Mouse (Mus musculus) gastrocnemius, adult 18-20 months (tissue): ENCODE data around the gene Pitpnc1. TPM values are rescaled to one million over a fixed set of nuclear protein-coding genes. Genes with fewer than 3 reads are reported as not detected.

Experiments used
- DNase-seq: peaks from one replicate; pipeline ENCODE4 v3.0.0; 2021; ENCODE audit warnings: low spot score
- total RNA-seq, 2 experiments: library from RNA; stranded (reverse); gene quantifications; 2 replicates each; pipeline ENCODE4 v1.2.3; 2021

Pitpnc1 gene
- total RNA-seq, 2 experiments from 2014 or later: 73.8 to 93.7 TPM

DNA sequence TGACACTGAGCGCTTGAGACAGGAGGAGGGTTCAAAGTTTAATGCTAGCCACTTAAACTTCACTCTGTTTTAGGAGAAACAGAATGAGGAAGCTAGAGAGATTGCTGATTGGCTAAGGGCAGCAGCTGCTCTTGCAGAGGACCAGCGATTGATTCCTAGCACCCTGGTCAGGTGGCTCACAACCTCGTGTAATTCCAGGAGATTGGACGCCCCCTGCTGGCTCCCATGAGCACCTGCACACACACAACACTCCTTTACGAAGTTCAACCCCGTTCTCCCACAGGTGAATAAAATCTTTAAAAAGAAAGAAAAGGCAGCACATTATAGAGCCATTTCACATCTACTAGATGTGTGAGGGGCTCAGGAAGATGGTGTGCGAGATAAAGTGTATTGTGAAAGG, 224.8 kb downstream of the Pitpnc1 start:
- DNase-seq: no peak

DNA sequence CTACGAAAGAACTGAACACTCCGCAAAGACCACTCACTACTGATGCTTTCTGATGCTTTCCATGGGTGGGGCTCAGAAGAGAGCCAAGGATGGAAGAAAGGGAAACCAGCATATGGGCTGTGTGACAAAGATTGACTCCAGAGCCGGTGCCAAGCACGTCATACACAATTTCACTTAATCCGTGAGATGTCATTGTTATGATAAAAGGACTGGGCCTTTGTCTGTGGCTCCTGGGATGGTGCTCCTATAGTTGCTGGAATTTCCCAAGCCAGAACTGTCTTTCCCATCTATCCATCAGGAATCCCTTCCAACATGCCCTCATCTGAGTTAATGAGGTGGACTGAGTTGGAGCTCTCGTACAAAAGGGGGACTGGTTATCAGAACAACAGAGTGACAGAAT, 227.4 kb downstream of the Pitpnc1 start:
- no peak for DNase-seq

DNA sequence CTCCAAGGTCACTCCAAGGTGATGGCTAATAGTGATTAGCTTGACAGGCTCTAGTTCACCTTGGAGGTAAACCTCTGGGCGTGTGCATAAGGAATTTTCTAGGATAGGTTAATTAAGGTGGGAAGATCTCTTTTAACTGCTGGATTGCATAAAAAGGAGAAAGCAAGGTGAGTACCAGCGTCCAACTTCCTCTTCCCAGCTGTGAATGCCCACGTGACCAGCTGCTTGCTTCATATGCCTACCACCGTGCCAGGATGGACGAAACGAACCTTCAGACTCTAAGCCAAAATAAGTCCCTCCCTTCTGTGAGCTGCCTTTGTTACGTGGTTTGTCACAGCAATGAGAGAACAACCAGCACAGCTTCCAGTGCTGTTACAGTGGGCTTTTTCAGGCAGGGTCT, 228.8 kb downstream of the Pitpnc1 start:
- DNase-seq: no peak

DNA sequence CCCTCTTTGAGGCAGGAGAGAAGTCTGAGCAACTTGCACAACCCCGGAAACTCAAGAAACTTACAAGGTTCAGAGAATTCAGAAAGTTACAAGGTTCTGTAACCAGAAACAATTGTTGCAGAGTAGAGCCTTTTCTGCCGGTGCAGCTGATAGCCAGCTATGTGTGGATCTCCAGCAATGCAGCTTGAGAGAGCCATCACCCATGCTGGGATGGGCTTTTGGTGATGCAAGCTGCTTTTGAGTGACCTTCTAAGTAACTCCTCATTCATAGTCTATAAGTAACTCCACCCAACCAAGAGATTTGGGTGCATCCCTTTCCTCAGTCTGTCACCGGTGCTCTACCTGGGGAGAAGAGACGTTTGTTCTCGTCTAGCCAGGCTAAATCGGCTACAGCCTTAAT, 232.0 kb downstream of the Pitpnc1 start:
- no peak for DNase-seq

DNA sequence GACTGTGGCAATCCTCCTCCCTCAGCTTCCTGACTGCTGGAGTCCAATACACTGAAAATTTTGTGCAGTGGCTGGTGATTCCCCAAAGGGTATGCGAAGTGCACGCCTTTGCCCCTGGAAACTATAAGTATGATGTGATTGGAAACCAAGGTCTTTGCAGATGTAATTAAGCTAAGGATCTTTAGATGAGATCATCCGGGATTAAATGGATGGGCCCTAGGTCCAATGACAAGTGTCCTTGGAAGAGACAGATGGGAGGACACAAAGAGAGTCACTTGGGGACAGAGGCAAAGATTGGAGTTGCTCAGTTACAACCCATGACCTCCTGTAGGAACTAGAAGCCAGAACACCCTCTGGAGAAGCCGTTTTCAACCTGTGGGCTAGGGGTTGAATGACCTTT, 233.0 kb downstream of the Pitpnc1 start:
- DNase-seq: no peak

DNA sequence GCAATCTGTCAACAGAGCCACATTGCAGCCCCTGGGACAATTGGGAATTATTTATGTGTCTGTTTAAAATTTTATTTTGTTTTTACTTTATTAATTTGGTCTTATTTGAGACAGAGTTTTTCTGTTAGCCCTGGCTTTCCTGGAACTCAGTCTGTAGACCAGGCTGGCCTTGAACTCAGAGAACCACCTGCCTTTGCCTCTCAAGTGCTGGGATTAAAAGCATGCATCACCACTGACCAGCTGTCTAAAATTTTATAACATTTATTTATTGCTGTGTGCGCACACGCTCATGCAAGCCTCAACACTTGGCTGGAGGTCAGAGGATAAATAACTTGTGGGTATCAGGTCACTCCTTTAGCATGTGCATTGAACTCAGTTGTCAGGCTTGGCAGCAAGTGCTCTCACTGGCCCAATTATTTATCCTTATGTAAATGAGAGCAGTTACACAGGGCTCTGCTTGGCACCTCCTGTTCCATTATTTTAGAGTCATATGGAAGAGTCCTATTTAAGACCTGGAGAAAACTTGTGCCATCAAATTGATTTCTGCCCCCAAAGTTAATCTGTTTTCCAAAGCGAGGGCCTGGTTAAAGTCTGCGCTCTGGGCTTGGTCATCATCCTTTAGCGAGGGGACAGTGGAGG, 237.1 kb downstream of the Pitpnc1 start:
- peak; percentile 62 for DNase-seq

DNA sequence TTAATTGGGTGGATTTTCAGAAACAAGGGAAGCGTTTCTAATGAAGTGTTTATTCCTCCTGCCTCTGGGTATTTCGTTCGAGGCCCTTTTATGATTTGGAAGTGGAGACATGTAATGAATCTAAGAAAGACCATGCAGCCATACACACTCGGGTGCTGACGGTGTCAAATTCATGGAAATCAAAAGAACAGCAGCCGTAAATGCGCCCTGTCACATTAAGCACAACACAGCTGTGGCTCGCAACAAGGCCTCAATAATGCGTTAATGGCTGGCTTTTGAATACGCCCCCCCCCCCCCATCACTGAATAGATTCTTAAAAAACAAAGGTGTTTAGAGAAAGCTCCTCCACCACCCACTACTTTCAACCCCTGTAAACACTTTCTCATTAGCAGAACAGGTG, 240.4 kb downstream of the Pitpnc1 start:
- DNase-seq: no peak

DNA sequence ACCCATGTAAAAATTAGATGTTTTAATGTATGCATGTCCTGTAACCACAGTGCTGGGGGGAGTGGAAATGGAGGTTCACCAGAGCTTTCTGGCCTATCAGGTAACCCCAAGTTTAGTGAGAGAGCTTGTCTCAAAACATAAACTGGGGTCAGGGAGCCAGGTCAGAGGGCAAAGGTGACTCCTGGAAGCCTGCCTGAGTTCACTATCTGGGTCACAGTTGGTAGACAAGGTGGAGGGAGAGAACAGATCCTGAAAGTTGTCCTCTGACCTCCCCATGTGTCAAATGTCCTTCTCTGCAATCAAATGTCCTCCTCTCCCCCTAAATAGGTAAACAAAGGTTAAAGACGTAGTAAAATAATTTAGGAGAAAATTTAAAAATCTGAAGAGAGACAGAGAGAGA, 244.1 kb downstream of the Pitpnc1 start:
- DNase-seq: no peak

DNA sequence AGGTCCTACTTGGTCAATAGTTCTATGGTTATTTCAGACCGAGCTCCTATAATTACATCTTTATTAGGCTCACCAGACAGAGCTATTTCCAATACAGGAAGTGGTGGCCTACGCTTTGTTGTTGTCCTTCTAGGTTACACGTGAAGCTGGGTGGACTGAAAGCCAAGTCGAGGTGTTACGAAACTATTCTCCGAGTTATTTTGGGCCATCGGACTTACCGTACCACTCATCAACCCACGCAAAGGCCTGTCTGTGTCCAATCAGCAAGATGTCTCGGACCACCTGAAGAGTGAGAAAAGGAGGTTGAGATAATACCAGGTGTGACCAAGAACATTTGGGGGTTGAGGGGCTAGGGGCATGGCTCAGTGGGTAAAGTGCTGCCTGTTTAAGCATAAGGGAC, 244.5 kb downstream of the Pitpnc1 start:
- DNase-seq: peak; percentile 14

DNA sequence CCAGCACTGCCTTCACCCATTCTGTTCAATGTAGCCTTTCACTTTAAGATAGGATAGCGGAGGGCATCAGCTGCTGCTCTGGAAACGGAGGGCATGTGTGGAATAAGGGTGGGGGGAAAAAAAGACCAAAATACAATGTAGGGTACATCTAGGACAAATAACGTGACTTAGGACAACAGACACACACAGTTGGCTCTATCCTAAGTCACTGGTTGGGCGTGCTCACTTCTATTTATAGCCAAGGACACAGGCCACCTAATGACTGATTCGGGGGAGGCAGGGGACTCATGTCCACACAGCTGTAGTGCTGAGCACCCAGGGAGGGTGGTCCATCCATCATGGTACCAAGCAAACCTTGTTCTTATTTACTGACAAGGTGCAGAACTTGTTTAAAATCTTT, 245.2 kb downstream of the Pitpnc1 start:
- DNase-seq: peak; percentile 21

DNA sequence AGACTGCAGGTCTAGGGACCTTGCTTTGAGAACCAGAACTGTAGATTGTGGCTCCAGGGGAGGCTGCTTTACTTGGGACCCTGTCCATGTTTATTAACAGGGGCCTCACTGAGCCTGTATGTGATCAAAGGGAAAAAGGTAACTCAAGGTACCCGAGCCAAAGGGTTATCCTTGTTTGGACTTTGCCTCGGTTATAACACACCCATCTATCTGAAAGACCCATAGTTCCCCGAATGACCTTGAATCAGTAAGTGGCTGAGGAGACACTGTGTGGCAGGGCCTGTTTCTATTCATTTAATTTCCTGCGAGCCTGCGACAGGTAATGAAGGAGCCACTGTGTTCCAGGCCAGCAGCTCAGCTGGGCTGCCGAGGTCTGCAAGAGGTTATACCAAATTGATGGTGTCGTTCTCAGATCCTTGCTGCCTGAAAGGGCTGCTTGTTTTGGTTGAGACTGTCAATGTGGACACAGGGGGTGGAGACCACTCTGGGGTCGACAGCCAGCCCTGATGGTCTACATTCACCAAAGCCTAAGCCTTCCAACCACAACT, 246.8 kb downstream of the Pitpnc1 start:
- no peak for DNase-seq

DNA sequence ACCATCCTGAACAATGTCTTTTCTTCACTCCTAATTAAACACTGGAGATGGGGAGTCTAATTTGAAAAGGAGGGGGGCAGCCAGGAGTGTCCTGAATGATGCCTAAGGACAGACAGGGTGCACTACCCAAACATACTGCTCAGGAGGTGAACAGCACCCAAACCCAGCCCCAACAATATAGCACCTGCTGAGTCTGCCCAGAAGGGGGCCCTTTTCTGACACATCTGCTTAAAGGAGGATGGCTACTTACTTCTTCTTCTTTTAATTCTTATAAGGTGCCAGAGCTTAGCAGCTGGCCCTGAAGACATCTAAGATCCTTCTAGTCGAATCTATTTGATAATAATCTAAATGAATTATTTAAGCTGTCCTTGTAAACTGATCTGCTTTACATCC, 247.3 kb downstream of the Pitpnc1 start:
- no peak for DNase-seq

DNA sequence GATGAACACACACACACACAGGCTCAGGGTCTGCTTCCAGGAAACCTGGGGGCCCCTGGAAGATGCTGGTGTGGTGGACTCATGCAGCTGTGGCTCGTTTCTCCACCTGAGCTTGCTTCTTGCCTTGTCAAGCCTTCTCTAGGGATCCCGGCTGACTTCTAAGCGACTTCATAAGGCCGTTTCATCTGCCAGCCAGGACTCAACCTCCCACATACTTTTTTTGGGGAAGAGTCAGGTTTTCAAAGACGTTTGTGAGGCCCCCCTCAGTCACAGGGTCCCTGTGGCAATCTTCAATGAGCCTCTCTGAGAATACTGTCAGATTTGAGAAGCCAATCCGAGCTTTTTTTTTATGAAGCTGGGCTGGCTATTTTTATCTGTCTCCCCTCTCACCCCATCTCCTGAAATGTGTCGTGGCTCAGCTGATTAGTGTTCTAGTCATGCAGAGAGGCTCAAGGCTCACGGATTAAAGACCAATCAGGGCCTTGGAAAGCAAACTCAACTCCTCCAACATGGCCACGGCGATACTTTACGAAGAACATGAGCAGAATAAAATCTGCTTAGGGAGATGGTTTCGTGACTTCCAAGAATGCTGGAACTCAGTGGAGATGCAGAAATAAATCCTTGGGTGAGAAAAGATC, 247.8 kb downstream of the Pitpnc1 start:
- no peak for DNase-seq

DNA sequence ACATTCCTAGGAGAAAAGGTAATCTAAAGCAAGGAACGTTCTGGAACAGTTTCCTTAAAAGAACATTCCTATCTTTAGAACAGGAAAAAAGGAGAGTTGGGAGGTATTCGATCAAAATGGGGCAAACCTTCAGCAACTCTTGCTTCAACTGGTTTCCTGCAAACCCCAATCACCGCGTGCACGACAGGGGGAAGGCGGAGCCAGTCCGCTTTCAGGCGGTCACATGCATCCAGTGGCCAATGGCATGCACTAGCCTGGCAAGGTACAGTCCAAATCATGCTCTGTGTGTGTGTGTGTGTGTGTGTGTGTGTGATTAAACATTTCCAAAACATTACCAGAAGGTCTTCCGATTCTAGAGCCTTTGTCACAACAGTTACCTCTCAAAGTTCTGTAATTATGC, 255.4 kb downstream of the Pitpnc1 start:
- no peak for DNase-seq

DNA sequence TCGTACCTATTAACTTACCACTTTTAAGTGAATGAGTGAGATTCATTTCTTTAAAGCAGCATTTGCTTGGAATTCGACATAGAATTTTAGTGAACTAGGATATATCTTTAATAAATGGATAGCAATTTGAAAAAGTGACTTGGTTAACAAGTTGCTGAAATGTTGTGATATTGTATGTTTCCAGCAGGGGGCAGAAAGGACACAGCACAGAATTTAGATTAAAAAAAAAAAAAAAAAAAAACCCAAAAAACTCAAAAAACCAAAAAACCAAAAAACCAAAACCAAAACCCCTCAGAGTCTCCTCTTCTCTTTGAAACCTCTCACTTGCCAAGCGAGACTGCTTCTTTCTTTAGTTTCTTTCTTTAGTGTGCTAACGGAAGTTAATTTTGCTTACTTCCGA, 256.8 kb downstream of the Pitpnc1 start:
- DNase-seq: no peak

DNA sequence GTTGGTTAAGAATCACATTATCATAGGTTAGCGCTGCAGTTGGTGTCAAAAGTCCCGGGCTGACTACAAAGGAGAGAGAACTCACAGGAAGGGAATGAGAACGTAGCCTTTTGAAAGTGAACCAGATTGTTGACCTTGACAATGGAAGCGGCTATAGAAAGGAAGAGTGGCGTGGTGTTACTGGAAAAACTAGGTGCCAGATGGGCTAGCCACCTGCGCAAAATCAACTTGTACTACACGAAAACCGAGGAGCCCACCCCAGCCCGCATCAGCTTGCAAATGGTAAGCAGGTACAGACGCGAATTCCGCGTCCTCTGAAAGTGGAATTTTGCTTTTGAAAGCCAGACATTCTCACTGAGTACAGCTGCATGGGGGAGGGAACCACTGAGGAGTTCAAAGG, 260.7 kb downstream of the Pitpnc1 start:
- DNase-seq: no peak

DNA sequence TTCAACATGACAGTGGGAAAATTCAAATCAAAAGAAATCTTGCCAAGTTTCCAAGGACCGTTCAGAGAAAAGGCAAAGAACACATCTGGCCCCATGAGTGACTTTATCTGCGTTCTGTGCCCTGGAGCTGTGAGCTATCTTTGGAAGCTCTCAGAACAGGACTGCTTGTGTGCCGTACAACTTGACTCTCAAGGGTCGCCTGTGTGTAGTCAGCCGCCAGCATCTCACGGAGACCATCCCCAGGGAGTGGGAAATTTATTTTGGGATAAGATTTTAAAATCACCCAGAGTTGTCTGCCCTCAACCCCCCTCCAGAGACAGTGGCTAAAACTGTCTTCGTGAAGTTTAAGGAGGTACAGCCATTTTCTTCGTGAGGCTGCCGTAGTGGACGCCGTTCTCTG, 268.7 kb downstream of the Pitpnc1 start:
- no peak for DNase-seq

DNA sequence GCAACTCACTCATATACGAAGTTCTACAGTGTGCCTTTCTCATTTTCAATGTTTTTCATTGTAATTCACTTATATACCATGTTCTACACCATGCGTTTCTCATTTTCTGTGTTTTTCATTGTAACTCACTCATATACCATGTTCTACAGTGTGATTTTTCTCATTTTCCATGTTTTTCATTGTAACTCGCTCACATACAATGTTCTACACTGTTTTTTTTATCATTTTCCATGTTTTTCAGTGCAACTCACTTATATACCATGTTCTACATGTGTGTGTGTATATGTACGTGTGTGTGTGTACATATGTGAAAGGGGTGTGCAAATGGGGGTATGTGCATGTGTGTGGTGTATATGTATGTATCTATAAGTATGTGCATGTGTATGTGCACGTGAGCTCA, 271.2 kb downstream of the Pitpnc1 start:
- DNase-seq: no peak

DNA sequence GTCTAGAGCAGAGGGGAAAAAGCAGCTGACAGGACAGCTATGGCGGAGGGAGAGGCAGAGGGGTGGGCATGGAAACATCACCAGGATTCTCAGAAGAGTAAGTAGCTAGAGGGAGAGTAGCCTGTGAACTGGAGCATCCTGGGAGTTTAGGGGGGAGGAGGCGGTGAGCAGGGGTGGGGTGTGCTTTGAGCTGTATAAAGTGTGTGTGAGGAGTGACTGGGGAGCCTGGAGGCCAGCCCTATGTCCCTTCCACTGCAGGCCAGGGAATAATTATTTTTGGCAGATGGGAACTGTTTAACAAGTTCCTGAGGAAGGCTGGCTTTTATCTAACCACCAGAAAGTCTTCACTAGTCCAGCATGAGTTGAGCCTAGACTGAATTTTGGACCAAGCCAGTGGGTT, 275.2 kb downstream of the Pitpnc1 start:
- no peak for DNase-seq

DNA sequence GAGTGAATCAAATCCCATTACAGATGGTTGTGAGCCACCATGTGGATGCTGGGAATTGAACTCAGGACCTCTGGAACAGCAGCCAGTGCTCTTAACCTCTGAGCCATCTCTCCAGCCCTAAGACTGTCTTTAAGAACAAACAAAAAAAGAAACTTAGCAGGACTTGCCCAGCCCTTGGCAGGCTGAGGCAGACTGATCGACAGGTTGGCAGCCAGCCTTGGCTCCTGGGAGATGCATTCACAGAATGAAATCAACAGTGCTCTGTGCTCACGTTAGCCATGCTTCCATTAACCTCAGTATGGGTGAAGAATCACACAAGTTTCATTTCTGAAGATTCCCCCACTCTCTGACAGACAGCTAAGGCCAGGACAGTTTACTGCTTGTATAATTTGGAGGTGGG, 280.1 kb downstream of the Pitpnc1 start:
- no peak for DNase-seq

DNA sequence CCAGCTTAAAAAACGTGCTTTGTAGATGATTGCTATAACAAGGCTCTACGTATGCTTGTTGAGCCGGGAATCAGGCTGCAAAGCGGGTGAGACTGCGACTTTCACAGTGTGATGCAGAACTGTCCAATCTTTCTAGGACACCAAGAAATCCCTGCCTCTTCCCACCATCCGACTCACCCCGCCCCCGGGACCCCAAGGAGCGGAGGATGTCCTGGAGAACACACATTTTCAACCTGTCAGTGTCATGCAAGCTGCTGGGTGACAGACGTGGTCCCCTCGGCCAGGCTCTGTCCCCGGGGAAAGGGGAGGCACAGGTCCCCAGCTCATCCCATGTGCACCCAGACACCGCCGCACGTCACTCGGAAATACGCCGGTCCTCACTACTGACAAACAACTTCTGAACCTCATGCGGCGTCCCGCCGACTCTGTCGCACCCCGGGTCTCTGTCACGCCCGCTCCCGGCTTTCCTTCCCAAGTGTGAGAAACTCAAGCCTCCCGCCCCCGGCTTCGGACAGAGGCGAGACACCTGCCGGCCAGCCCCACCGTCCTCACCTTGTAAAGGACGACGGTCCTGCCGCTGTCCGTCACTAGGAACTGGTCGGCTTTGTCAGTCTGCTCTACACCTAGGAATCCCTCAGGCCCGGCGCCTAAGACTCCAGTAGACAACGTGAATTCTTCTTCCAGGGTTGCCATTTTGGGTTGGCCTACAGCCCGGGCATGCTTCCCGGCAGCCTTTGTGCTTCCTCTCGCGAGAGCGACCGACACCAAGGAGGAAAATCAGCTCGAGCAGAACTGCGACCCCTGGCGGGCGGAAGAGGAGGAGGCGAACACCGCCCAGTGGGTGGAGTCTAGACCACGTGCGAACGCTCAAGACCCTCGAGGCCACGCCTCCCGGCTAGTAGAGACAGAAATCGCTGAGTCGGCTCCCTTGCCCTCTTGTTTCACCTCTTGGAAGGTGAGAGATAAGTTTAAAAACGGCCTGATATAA, 281.6 kb downstream of the Pitpnc1 start, which contains the start of gene Nol11:
TSS of gene Nol11 (minus strand) at position 817 of the 988 bp plus-strand sequence.
- peak; percentile 99 for DNase-seq

DNA sequence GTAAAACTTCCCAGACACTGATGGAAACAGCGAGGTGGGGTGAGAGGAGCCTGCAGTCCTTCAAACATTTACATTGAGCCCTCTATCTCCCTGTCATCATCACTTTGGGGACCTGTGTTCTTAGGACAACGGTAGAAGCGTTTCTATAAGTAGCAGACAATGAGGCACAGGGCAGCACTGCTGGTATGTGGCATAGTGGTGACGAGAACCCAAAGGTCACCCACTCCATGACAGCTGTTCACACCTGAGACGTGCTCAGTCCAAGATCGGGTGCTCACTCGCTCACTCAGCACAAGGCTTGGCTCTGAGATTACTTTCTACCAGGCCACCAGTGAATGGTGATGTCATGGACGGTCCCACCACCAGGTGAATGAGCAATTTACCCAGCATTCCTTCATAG, 286.7 kb downstream of the Pitpnc1 start:
- DNase-seq: no peak
